Mouse (Mus musculus): Measurements from ENCODE around the gene Cyp26a1. TPM values are rescaled to one million over a fixed set of nuclear protein-coding genes. Genes with fewer than 3 reads are reported as not detected.

The Cyp26a1 gene
- polyA plus RNA-seq, 1 experiment from 2014 or later, result 9.9 TPM

- ATAC-seq (ENCODE audit: insufficient number of reproducible peaks, insufficient read depth, low FRiP score, low read depth), result no peak
- Histone ChIP-seq H3K9me3 (ENCODE audit: control insufficient read depth, low read depth, low read length) (no peaks in the 10 kb centered on the region), H3K27me3 (ENCODE audit: control insufficient read depth, insufficient read depth, low read length) (no peaks in the 10 kb centered on the region), H3K4me3 (ENCODE audit: low read depth, low read length) (no peak overlapping the region), H3K4me2 (replicated peaks; ENCODE audit: low read depth, low read length) (no peak overlapping the region), H3K9ac (replicated peaks; ENCODE audit: low read depth, low read length) (no peak overlapping the region), H3K36me3 (ENCODE audit: control insufficient read depth, insufficient read depth, low read length) (no peaks in the 10 kb centered on the region), H3K27ac (ENCODE audit: low read length) (no peak overlapping the region), H3K4me1 (ENCODE audit: control insufficient read depth, insufficient read depth, low read length) (no peaks in the 10 kb centered on the region)
- 82% methylated on average over 8 of the region's 8 CpGs for WGBS
These were observed 37.8 kb downstream of the Cyp26a1 start for GRCm38 (mm10) chr19:37735426-37735825.

DNA sequence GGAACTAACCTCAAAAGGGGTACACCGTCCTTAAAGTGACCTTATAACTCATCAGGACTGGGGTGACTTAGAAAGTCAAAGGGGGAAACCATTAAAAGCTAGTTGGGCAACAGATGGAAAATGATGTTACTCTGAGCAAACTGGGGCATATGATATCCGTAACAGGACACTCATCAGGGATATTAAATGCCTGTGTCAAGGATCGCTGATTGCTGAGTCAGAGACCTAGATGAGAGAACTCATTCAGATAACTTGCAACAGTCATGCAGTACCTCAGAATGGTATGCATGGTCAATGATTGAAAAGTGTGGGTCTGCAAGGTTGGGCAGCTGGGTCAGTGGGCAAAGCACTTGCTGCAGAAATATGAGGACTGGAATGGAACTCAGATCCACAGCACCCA, 41.0 kb downstream of the Cyp26a1 start:
- Histone ChIP-seq H3K4me2 (replicated peaks; ENCODE audit: low read depth, low read length) (no peak overlapping the region), H3K4me3 (ENCODE audit: low read depth, low read length) (no peak overlapping the region)

DNA sequence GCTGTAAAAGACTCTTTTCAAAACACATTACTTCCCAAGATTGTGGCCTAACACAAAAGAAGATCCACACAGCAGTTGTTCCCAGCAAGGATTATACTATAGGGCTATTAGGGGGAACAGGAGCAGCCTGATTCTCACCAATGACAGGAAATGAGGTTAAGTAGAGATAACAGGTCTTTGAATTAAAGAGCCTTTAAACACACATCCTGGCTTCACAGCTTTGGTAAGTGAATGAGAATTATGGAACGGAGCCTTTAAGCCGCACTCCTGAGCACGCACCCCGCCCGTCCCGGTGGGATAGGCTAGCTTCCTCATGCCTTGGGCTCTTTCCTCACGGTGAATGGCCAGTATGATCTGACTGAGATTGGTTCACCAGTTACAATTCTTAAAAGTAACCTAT, 42.4 kb downstream of the Cyp26a1 start:
- Histone ChIP-seq H3K4me1 (ENCODE audit: control insufficient read depth, insufficient read depth, low read length) (no peaks in the 10 kb centered on the region), H3K27me3 (ENCODE audit: control insufficient read depth, insufficient read depth, low read length) (no peaks in the 10 kb centered on the region), H3K4me3 (ENCODE audit: low read depth, low read length) (no peak overlapping the region), H3K27ac (ENCODE audit: low read length) (no peak overlapping the region), H3K9ac (replicated peaks; ENCODE audit: low read depth, low read length) (no peak overlapping the region), H3K36me3 (ENCODE audit: control insufficient read depth, insufficient read depth, low read length) (no peaks in the 10 kb centered on the region), H3K9me3 (ENCODE audit: control insufficient read depth, low read depth, low read length) (no peaks in the 10 kb centered on the region), H3K4me2 (replicated peaks; ENCODE audit: low read depth, low read length) (no peak overlapping the region)
- WGBS, result 68% methylated on average over 7 of the region's 7 CpGs
- no peak for ATAC-seq (ENCODE audit: insufficient number of reproducible peaks, insufficient read depth, low FRiP score, low read depth)

More for the DNA sequence above, 41.0 kb downstream of the Cyp26a1 start:
- no peak for ATAC-seq (ENCODE audit: insufficient number of reproducible peaks, insufficient read depth, low FRiP score, low read depth)
- H3K27ac ChIP-seq (ENCODE audit: low read length), result no peak overlapping the region
- WGBS, result 93% methylated on average over 3 of the region's 3 CpGs
- no peaks in the 10 kb centered on the region for H3K27me3 ChIP-seq (ENCODE audit: control insufficient read depth, insufficient read depth, low read length)
- no peak overlapping the region for H3K9ac ChIP-seq (replicated peaks; ENCODE audit: low read depth, low read length)
- no peaks in the 10 kb centered on the region for H3K9me3 ChIP-seq (ENCODE audit: control insufficient read depth, low read depth, low read length)
- H3K4me1 ChIP-seq (ENCODE audit: control insufficient read depth, insufficient read depth, low read length), result no peaks in the 10 kb centered on the region
- H3K36me3 ChIP-seq (ENCODE audit: control insufficient read depth, insufficient read depth, low read length), result no peaks in the 10 kb centered on the region

Other genes with a start within 250 kb of the Cyp26a1 start
- 12.8 and 13.7 TPM in 2 replicates for gene Exoc6, start 147.4 kb upstream of the Cyp26a1 start, polyA plus RNA-seq (2014; fragmentation: Nextera tagmentation; extraction: Ambion mirVana)
- gene Cyp26c1, start 12.2 kb upstream of the Cyp26a1 start, polyA plus RNA-seq (2014; fragmentation: Nextera tagmentation; extraction: Ambion mirVana), result 0.14 TPM in 1 of 2 replicates, not detected in the other

Measured in stomach, embryonic 14.5 days (tissue).